Mouse (Mus musculus) induced T-regulatory cell, adult 2 months (primary cell): ENCODE measurements around the gene Rpl41.

Experiments used
- DNase-seq: peaks from one replicate; pipeline ENCODE4 v3.0.0-alpha.2; 2012; ENCODE audit warnings: low read depth

Rpl41 gene

GRCm38 (mm10) chr10:128548947-128549681 lies at the start of gene Rpl41:
Rpl41 (minus strand) TSS chr10:128549305.
- peak; percentile 98 for DNase-seq

GRCm38 (mm10) chr10:128598476-128598875 lies 49.4 kb upstream of the Rpl41 start:
- DNase-seq = no peak

GRCm38 (mm10) chr10:128592797-128593196 lies 43.7 kb upstream of the Rpl41 start:
- DNase-seq = no peak

- no peak for DNase-seq
Observed at GRCm38 (mm10) chr10:128591436-128591835, 42.3 kb upstream of the Rpl41 start.

- DNase-seq = peak; percentile 67
Observed at GRCm38 (mm10) chr10:128590193-128590690, 41.1 kb upstream of the Rpl41 start.

- DNase-seq = peak; percentile 79
Observed at GRCm38 (mm10) chr10:128589464-128590192, 40.5 kb upstream of the Rpl41 start, which contains the start of gene Erbb3. Erbb3 (minus strand) TSS chr10:128589652.

- peak; percentile 35 for DNase-seq
Observed at GRCm38 (mm10) chr10:128588775-128589463, 39.8 kb upstream of the Rpl41 start.

GRCm38 (mm10) chr10:128588136-128588535 lies 39.0 kb upstream of the Rpl41 start:
- DNase-seq = no peak

- DNase-seq = peak; percentile 33
Observed at GRCm38 (mm10) chr10:128587697-128588096, 38.6 kb upstream of the Rpl41 start.

GRCm38 (mm10) chr10:128587120-128587519 lies 38.0 kb upstream of the Rpl41 start:
- peak; percentile 23 for DNase-seq

GRCm38 (mm10) chr10:128586546-128586945 lies 37.4 kb upstream of the Rpl41 start:
- no peak for DNase-seq

- peak; percentile 28 for DNase-seq
Observed at GRCm38 (mm10) chr10:128584386-128584785, 35.3 kb upstream of the Rpl41 start.

- DNase-seq = no peak
Observed at GRCm38 (mm10) chr10:128583644-128584043, 34.5 kb upstream of the Rpl41 start.

GRCm38 (mm10) chr10:128579731-128580130 lies 30.6 kb upstream of the Rpl41 start:
- no peak for DNase-seq

- no peak for DNase-seq
Observed at GRCm38 (mm10) chr10:128579298-128579697, 30.2 kb upstream of the Rpl41 start.

GRCm38 (mm10) chr10:128578330-128578729 lies 29.2 kb upstream of the Rpl41 start:
- peak; percentile 56 for DNase-seq

GRCm38 (mm10) chr10:128575063-128575462 lies 26.0 kb upstream of the Rpl41 start:
- peak; percentile 53 for DNase-seq

- DNase-seq = peak; percentile 97
Observed at GRCm38 (mm10) chr10:128565788-128566531, 16.9 kb upstream of the Rpl41 start, which contains the start of gene Pa2g4. Pa2g4 (minus strand) TSS chr10:128565987.

- peak; percentile 66 for DNase-seq
Observed at GRCm38 (mm10) chr10:128565206-128565787, 16.2 kb upstream of the Rpl41 start.

GRCm38 (mm10) chr10:128563544-128563943 lies 14.4 kb upstream of the Rpl41 start:
- DNase-seq = no peak

GRCm38 (mm10) chr10:128556963-128557362 lies 7.9 kb upstream of the Rpl41 start:
- DNase-seq = no peak
